ENCODE assay signal across 8 mouse cellular contexts in the genomic region with DNA sequence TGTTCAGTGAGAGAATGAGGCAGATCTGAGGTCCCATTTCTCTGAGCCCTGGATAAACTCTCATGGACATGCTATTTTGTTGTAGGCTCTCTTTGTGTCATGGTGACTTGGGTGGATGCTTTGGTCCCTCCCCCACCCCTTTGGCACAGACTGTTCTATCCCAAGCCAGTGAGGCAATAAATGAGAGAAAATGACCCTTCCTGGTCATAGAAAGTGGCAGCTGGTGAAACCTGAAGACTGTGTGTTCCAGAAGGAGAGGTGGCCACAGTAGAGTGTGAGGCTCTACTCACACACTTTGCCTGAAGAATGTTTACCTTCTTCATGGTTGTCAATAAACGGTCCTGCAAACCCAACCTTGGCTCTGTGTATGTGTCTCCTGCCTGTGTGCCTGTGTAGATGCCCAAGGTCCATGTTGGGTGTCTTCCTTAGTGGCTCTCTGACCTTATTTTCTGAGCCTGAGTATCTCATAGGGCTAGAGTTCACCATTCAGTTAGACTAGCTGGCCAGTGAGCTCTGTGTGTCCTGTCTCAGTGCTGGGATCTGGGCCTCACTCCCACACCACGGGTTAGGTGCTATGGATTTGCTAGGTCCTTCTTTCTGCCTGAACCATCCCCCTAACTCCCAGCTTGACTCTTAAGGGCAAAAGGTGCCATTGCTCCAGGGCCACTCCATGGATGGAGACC.
DNase-seq lines count a peak whose midpoint lies in the region; ATAC-seq lines count a peak whose summit lies in the region.

No protein-coding gene starts in this region.

- peak overlapping the region; percentile 90 for H3K27ac ChIP-seq in kidney, embryonic 16.5 days (ENCODE audit: low read length)
- peak overlapping the region; percentile 83 for H3K27ac ChIP-seq in forebrain, embryonic 10.5 days
- peak overlapping the region; percentile 74 for H3K27ac ChIP-seq in limb, embryonic 11.5 days (replicated peaks; ENCODE audit: low read depth, low read length)
- H3K27ac ChIP-seq in neural tube, embryonic 12.5 days, result 0 out of 2 replicates have a peak overlapping the region, but pooled peaks have one; percentile 0

- H3K4me1 ChIP-seq in kidney, embryonic 16.5 days (ENCODE audit: insufficient read depth, low read length), result peaks cover 61% of the 10 kb centered on the region
- H3K4me1 ChIP-seq in forebrain, embryonic 10.5 days, result peaks cover 89% of the 10 kb centered on the region
- H3K4me1 ChIP-seq in limb, embryonic 11.5 days (ENCODE audit: control insufficient read depth, insufficient read depth, low read length), result peaks cover 44% of the 10 kb centered on the region
- H3K4me1 ChIP-seq in neural tube, embryonic 12.5 days, result peaks cover 39% of the 10 kb centered on the region

- no peaks in the 10 kb centered on the region for H3K9me3 ChIP-seq in kidney, embryonic 16.5 days (ENCODE audit: low read length)
- no peaks in the 10 kb centered on the region for H3K9me3 ChIP-seq in forebrain, embryonic 10.5 days
- H3K9me3 ChIP-seq in limb, embryonic 11.5 days (ENCODE audit: control insufficient read depth, low read length), result no peaks in the 10 kb centered on the region
- no peaks in the 10 kb centered on the region for H3K9me3 ChIP-seq in neural tube, embryonic 12.5 days

- peak overlapping the region; percentile 32 for H3K4me3 ChIP-seq in kidney, embryonic 16.5 days (ENCODE audit: low read length)
- peak overlapping the region; percentile 40 for H3K4me3 ChIP-seq in forebrain, embryonic 10.5 days
- H3K4me3 ChIP-seq in limb, embryonic 11.5 days (ENCODE audit: low read depth, low read length), result no peak overlapping the region
- H3K4me3 ChIP-seq in neural tube, embryonic 12.5 days, result no peak overlapping the region

- H3K36me3 ChIP-seq in kidney, embryonic 16.5 days (ENCODE audit: insufficient read depth, low read length), result no peaks in the 10 kb centered on the region
- H3K36me3 ChIP-seq in forebrain, embryonic 10.5 days (replicated peaks), result no peaks in the 10 kb centered on the region
- H3K36me3 ChIP-seq in limb, embryonic 11.5 days (ENCODE audit: control insufficient read depth, insufficient read depth, low read length), result no peaks in the 10 kb centered on the region
- no peaks in the 10 kb centered on the region for H3K36me3 ChIP-seq in neural tube, embryonic 12.5 days

- no peaks in the 10 kb centered on the region for H3K27me3 ChIP-seq in kidney, embryonic 16.5 days (ENCODE audit: insufficient read depth, low read length)
- H3K27me3 ChIP-seq in forebrain, embryonic 10.5 days (ENCODE audit: poor library complexity, severe bottlenecking), result no peaks in the 10 kb centered on the region
- H3K27me3 ChIP-seq in limb, embryonic 11.5 days (ENCODE audit: control insufficient read depth, insufficient read depth, low read length), result no peaks in the 10 kb centered on the region
- no peaks in the 10 kb centered on the region for H3K27me3 ChIP-seq in neural tube, embryonic 12.5 days (replicated peaks)

- peak overlapping the region; percentile 47 for H3K4me2 ChIP-seq in kidney, embryonic 16.5 days (replicated peaks; ENCODE audit: low read depth, low read length)
- peak overlapping the region; percentile 26 for H3K4me2 ChIP-seq in limb, embryonic 11.5 days (ENCODE audit: low read depth, severe bottlenecking)
- H3K4me2 ChIP-seq in neural tube, embryonic 12.5 days (replicated peaks), result peak overlapping the region; percentile 45

- H3K9ac ChIP-seq in kidney, embryonic 16.5 days (replicated peaks; ENCODE audit: low read length), result no peak overlapping the region
- no peak overlapping the region for H3K9ac ChIP-seq in limb, embryonic 11.5 days (ENCODE audit: low read length)
- no peak overlapping the region for H3K9ac ChIP-seq in neural tube, embryonic 12.5 days

- WGBS in kidney, embryonic 16.5 days, result 16% methylated on average over 2 of the region's 2 CpGs
- 36% methylated on average over 2 of the region's 2 CpGs for WGBS in forebrain, embryonic 10.5 days
- 28% methylated on average over 2 of the region's 2 CpGs for WGBS in limb, embryonic 11.5 days
- 22% methylated on average over 2 of the region's 2 CpGs for WGBS in neural tube, embryonic 12.5 days

- DNase-seq in kidney, adult 8-10 months, result no peak
- no peak for DNase-seq in forebrain, embryonic 10.5 days (ENCODE audit: extremely low spot score, low spot score)
- DNase-seq in limb, embryonic 11.5 days (ENCODE audit: low spot score), result no peak
- no peak for DNase-seq in frontal cortex, postnatal 25 days (ENCODE audit: low spot score in 2 of 2)
- no peak for DNase-seq in cerebellum, postnatal 36 days
- no peak for DNase-seq in embryo, embryonic 10.5 days (ENCODE audit: low spot score)

- peak; percentile 62 for ATAC-seq in kidney, embryonic 16.5 days (ENCODE audit: low FRiP score, low TSS enrichment)
- ATAC-seq in limb, embryonic 11.5 days (ENCODE audit: insufficient number of reproducible peaks, low FRiP score, low TSS enrichment, low read depth), result peak; percentile 53
- peak; percentile 65 for ATAC-seq in neural tube, embryonic 12.5 days (ENCODE audit: low FRiP score, low read depth)

Comparison
In these comparisons a context has a peak if more than half of its experiments do, and no peak if none do; other contexts are left out.
1. H3K27ac ChIP-seq: peak in every context shown above with its lines; median percentile 90 in kidney, embryonic 16.5 days; 83 in forebrain, embryonic 10.5 days; 74 in limb, embryonic 11.5 days; 0 in neural tube, embryonic 12.5 days.
2. H3K4me3 ChIP-seq: peak in kidney, embryonic 16.5 days (single experiment) and forebrain, embryonic 10.5 days (single experiment); none in limb, embryonic 11.5 days (single experiment) and neural tube, embryonic 12.5 days (single experiment).
3. Peak in every context shown above with its lines, with median percentiles within 50 percentile points of each other: ATAC-seq and H3K4me2 ChIP-seq.